Mouse (Mus musculus) G1E (cell line): ENCODE data around the gene Add1. TPM values are rescaled to one million over a fixed set of nuclear protein-coding genes. Genes with fewer than 3 reads are reported as not detected.

ENCODE experiments used
- ATAC-seq: 2 replicates; pipeline ENCODE4 v1.8.0; 2016; ENCODE audit warnings: mild to moderate bottlenecking; ENCODE audit not compliant: insufficient number of reproducible peaks, poor library complexity, low FRiP score, severe bottlenecking; ENCODE audit errors: extremely low read depth
- DNase-seq: peaks from one replicate; pipeline ENCODE4 v3.0.0; 2012; ENCODE audit warnings: low spot score
- H3K27me3 ChIP-seq: 2 replicates; pipeline ENCODE4 v1.6.1; 2012; ENCODE audit warnings: mild to moderate bottlenecking, low read length, inconsistent platforms; ENCODE audit not compliant: insufficient read depth
- H3K36me3 ChIP-seq: replicated peaks from 2 replicates; pipeline ENCODE3; 2012; ENCODE audit warnings: mild to moderate bottlenecking, inconsistent platforms
- H3K4me1 ChIP-seq: 2 replicates; pipeline ENCODE4 v1.6.1; 2012; ENCODE audit warnings: low read depth, low read length, inconsistent platforms, mixed read lengths; ENCODE audit not compliant: insufficient read depth
- H3K4me3 ChIP-seq: 2 replicates; pipeline ENCODE4 v1.5.1; 2012; ENCODE audit warnings: low read depth, mild to moderate bottlenecking, inconsistent platforms, low read length, moderate library complexity, mixed read lengths
- H3K9me3 ChIP-seq: replicated peaks from 2 replicates; pipeline ENCODE4 v1.6.1; 2012; ENCODE audit warnings: inconsistent platforms
- CTCF ChIP-seq: IDR thresholded peaks from 2 replicates; pipeline ENCODE4 v1.5.1; 2012; ENCODE audit warnings: low read depth, low read length, inconsistent platforms, mixed read lengths
- GATA1 ChIP-seq: IDR thresholded peaks from 2 replicates; pipeline ENCODE4 v1.6.1; 2012; ENCODE audit warnings: borderline replicate concordance, low read length, inconsistent platforms, mixed read lengths
- GATA2 ChIP-seq: IDR thresholded peaks from 2 replicates; pipeline ENCODE4 v1.6.1; 2012; ENCODE audit warnings: low read depth, low read length, inconsistent platforms, borderline replicate concordance
- POLR2AphosphoS5 ChIP-seq: IDR thresholded peaks from 2 replicates; pipeline ENCODE4 v1.6.1; 2012; ENCODE audit warnings: low read depth, low read length, inconsistent platforms; ENCODE audit not compliant: insufficient replicate concordance
- TAL1 ChIP-seq: conservative IDR thresholded peaks from 2 replicates; pipeline ENCODE4 v1.6.1; 2012; ENCODE audit warnings: low read depth, low read length, inconsistent platforms, mixed read lengths
- polyA plus RNA-seq: library from polyadenylated mRNA; stranded (reverse); fragments of >175 nt; gene quantifications from 2 replicates; pipeline ENCODE4 v1.2.3, GENCODE M21; 2012
- total RNA-seq, 2 experiments: library from RNA; stranded (forward) in 1 of 2; stranded (reverse) in 1 of 2; fragments of 200-1000 nt in 1 of 2; fragments of >200 nt in 1 of 2; fragmentation: Nextera tagmentation in 1 of 2; gene quantifications; 2 replicates each; pipeline ENCODE4 v1.2.3; 2014 to 2017

The Add1 gene
- total RNA-seq (2014; fragmentation: Nextera tagmentation) (147 and 158 TPM in 2 replicates), total RNA-seq (2017) (95.2 and 103 TPM in 2 replicates), polyA plus RNA-seq (257 TPM in 2 replicates)

GRCm38 (mm10) chr5:34573268-34574221 is at the start of gene Add1:
Gene Add1 (plus strand): TSS chr5:34573664.
- H3K9me3 ChIP-seq = no peaks in the 10 kb centered on the region
- H3K36me3 ChIP-seq = peaks cover 19% of the 10 kb centered on the region
- peak; percentile 99 for DNase-seq
- H3K4me3 ChIP-seq = peak within 1 kb of the TSS; percentile 89
- no peaks in the 10 kb centered on the region for H3K27me3 ChIP-seq
- 0 out of 2 replicates have a peak, but pooled peaks have one; percentile 80 for TF ChIP-seq POLR2AphosphoS5
- no peak for TF ChIP-seq GATA1
- peak; percentile 48 for TF ChIP-seq TAL1
- peak; percentile 97 for ATAC-seq
- peaks cover 62% of the 10 kb centered on the region for H3K4me1 ChIP-seq

GRCm38 (mm10) chr5:34523958-34524485 is 49.4 kb upstream of the Add1 start:
- no peak for DNase-seq
- Histone ChIP-seq H3K27me3 (peaks cover 22% of the 10 kb centered on the region), H3K9me3 (no peaks in the 10 kb centered on the region), H3K4me1 (peaks cover 59% of the 10 kb centered on the region), H3K4me3 (no peak overlapping the region), H3K36me3 (no peaks in the 10 kb centered on the region)
- no peak for ATAC-seq
- no peak for TF ChIP-seq TAL1
- TF ChIP-seq CTCF = no peak
- TF ChIP-seq GATA2 = no peak
- TF ChIP-seq GATA1 = no peak
- TF ChIP-seq POLR2AphosphoS5 = no peak

- DNase-seq (no peak), ATAC-seq (no peak)
- Histone ChIP-seq H3K36me3 (no peaks in the 10 kb centered on the region), H3K4me1 (peaks cover 56% of the 10 kb centered on the region), H3K27me3 (peaks cover 22% of the 10 kb centered on the region), H3K9me3 (no peaks in the 10 kb centered on the region), H3K4me3 (no peak overlapping the region)
- no peak for TF ChIP-seq GATA2
- TF ChIP-seq POLR2AphosphoS5 = no peak
- no peak for TF ChIP-seq TAL1
- TF ChIP-seq CTCF = no peak
- no peak for TF ChIP-seq GATA1
Observed at GRCm38 (mm10) chr5:34524511-34524910, 49.0 kb upstream of the Add1 start.

GRCm38 (mm10) chr5:34525663-34526476 is 47.6 kb upstream of the Add1 start, which contains the start of gene Sh3bp2:
Gene Sh3bp2 (plus strand): TSS chr5:34525838.
- H3K27me3 ChIP-seq = peaks cover 22% of the 10 kb centered on the region
- peak within 1 kb of the TSS; percentile 79 for H3K4me3 ChIP-seq
- no peaks in the 10 kb centered on the region for H3K36me3 ChIP-seq
- DNase-seq (peak; percentile 91), ATAC-seq (peak; percentile 79)
- H3K4me1 ChIP-seq = peaks cover 45% of the 10 kb centered on the region
- H3K9me3 ChIP-seq = no peaks in the 10 kb centered on the region
- no peak for TF ChIP-seq TAL1
- TF ChIP-seq POLR2AphosphoS5 = no peak
- no peak for TF ChIP-seq GATA1
- no peak for TF ChIP-seq GATA2
- TF ChIP-seq CTCF = no peak

- ATAC-seq = no peak
- TF ChIP-seq GATA1 (no peak), GATA2 (no peak), TAL1 (no peak), POLR2AphosphoS5 (no peak), CTCF (no peak)
- no peaks in the 10 kb centered on the region for H3K36me3 ChIP-seq
- peaks cover 40% of the 10 kb centered on the region for H3K4me1 ChIP-seq
- peaks cover 25% of the 10 kb centered on the region for H3K27me3 ChIP-seq
- H3K9me3 ChIP-seq = no peaks in the 10 kb centered on the region
- no peak for DNase-seq
- peak overlapping the region; percentile 79; the same call in 1 of the 2 replicates for H3K4me3 ChIP-seq
Observed at GRCm38 (mm10) chr5:34526477-34526775, 47.0 kb upstream of the Add1 start.

- no peak overlapping the region for H3K4me3 ChIP-seq
- H3K4me1 ChIP-seq = peaks cover 33% of the 10 kb centered on the region
Observed at GRCm38 (mm10) chr5:34527352-34527751, 46.1 kb upstream of the Add1 start.

More at GRCm38 (mm10) chr5:34527352-34527751, 46.1 kb upstream of the Add1 start:
- H3K27me3 ChIP-seq = peaks cover 24% of the 10 kb centered on the region
- DNase-seq (no peak), ATAC-seq (no peak)
- no peak for TF ChIP-seq TAL1
- no peak for TF ChIP-seq POLR2AphosphoS5
- no peak for TF ChIP-seq GATA2
- no peak for TF ChIP-seq GATA1
- no peak for TF ChIP-seq CTCF
- no peaks in the 10 kb centered on the region for H3K9me3 ChIP-seq
- H3K36me3 ChIP-seq = no peaks in the 10 kb centered on the region
